In the genomic region with DNA sequence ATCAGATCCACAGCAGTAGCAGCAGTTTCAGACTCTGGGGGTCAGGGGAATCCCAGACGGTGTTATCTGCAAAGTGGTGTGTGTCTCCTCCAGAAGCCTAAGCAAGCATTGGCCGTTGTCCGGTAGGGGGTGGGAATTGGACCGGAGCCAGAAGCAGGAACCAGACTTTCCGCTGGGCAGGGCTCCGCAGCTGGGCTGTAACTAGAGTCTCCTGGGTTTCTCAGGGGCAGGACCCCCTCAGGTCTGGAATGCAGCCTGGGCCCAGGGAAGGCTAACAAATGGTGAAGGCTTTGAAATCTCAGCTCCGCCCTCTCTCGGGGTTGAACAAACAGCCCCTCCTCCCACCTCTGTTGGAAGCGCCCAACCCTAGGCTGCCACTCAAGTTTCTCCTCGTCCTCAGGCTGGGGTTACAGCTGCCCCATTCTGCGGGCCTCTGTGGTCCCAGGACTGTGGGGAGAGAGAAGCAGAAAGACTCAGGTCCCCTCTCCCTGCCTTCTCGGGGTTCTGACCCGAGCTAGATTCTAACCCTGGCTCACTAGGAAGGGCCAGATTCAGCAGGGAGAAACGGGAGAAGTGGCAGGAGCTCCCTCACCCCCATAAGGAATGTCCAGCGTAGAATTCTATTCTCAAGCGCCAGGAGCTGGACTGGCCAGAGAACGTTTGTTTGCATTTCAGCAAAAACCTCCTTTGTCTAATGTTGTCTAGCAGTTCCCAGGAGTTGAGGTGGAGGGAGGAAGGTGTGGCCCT, we compare ENCODE assay signal across 1 mouse cellular context.
TF ChIP-seq lines count a peak whose summit lies in the region.

No protein-coding gene starts in this region.

TF ChIP-seq in myocyte, 11 proteins besides CTCF, POLR2A, EP300 and RAD21 (continued from another document):
- TF ChIP-seq E2F4 (IDR thresholded peaks at IDR 0.05; ENCODE audit: insufficient read depth) (no peak), CEBPB (IDR thresholded peaks at IDR 0.05; ENCODE audit: insufficient read depth, poor library complexity, severe bottlenecking) (no peak)
